Mouse (Mus musculus) intestine, embryonic 15.5 days (tissue): ENCODE data around the gene Arap2. TPM values are rescaled to one million over a fixed set of nuclear protein-coding genes. Genes with fewer than 3 reads are reported as not detected.

Experiments used
- ATAC-seq: fragments of 200-750 bp; cut with Nextera tagmentation; 2 replicates; pipeline ENCODE4 v1.8.0; 2017; ENCODE audit warnings: moderate TSS enrichment, moderate library complexity
- H3K27ac ChIP-seq: fragments of 300-500 bp; sonication (generic); 2 replicates; pipeline ENCODE4 v1.5.1; 2015; ENCODE audit warnings: mild to moderate bottlenecking, inconsistent platforms
- H3K27me3 ChIP-seq: fragments of 300-500 bp; sonication (generic); replicated peaks from 2 replicates; pipeline ENCODE4 v1.6.1; 2015; ENCODE audit warnings: inconsistent platforms
- H3K36me3 ChIP-seq: fragments of 300-500 bp; sonication (generic); 2 replicates; pipeline ENCODE4 v1.6.1; 2015; ENCODE audit warnings: inconsistent platforms
- H3K4me1 ChIP-seq: fragments of 300-500 bp; sonication (generic); replicated peaks from 2 replicates; pipeline ENCODE4 v1.6.1; 2015; ENCODE audit warnings: inconsistent platforms
- H3K4me2 ChIP-seq: fragments of 300-500 bp; sonication (generic); replicated peaks from 2 replicates; pipeline ENCODE4 v1.6.1; 2015; ENCODE audit warnings: mild to moderate bottlenecking, inconsistent platforms
- H3K4me3 ChIP-seq: fragments of 300-500 bp; sonication (generic); replicated peaks from 2 replicates; pipeline ENCODE4 v1.5.1; 2015; ENCODE audit warnings: inconsistent platforms
- H3K9ac ChIP-seq: fragments of 300-500 bp; sonication (generic); 2 replicates; pipeline ENCODE4 v1.6.1; 2015; ENCODE audit warnings: inconsistent platforms
- H3K9me3 ChIP-seq: fragments of 300-500 bp; sonication (generic); 2 replicates; pipeline ENCODE4 v1.6.1; 2016; ENCODE audit warnings: inconsistent platforms
- WGBS: fragments of 180-500 bp; shearing (Covaris S2); methylation state at CpG from one replicate; pipeline ENCODE4 v1.1.7; 2015; 5-methylcytosine and 5-hydroxymethylcytosine counted together
- polyA plus RNA-seq: library from polyadenylated mRNA; unstranded; fragments of >200 nt; fragmentation: Nextera tagmentation; extraction: Ambion mirVana; gene quantifications from 2 replicates; pipeline ENCODE4 v1.2.1, GENCODE M21; 2015

The Arap2 gene
- 5.7 and 5.9 TPM in 2 replicates for polyA plus RNA-seq

DNA sequence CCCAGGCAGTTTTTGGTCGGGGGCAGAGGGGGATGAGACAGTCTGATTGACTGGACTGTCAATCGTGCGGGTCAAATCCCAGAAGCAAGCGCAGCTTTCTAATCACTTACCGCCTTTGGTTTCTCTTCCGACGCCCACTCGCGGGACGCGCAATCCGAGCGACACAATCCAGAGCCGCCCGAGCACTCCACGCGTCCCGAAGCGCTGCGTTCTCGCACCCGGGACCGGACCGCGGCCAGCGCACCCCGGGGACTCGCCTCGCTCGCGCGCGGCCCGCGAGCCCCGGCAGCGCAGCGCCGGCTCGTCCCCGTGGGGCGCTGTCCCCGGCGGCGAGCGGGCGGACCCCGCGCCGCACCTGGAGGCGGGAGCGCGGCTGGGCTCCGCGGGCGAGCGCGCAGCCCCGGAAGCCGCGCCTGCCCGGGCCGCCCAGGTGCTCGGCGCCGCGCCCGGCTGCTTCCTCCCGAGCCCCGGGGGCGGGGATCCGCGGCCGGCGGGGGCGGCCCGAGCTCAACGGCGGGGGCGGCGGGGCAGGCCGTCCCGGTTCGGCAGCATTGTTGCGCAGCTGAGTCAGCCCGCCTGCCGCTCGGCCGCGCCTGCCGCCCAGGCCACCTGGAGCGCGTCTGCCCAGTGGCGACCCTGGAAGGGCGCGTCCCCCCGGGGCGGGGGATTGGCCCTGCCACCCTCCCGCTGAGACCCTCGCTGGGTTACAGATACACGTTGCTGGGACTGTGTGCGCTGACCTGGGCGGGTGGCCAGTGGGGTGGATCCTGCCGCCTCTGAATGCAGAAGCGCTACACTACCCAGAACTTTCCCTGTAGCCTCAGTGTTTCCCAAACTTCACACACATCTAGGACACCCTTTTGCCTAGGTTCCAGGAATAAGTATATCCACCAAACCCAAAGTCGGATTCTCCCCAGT is at the start of gene Arap2:
Gene Arap2 (minus strand): TSS at position 376 of the 918 bp plus-strand sequence.
- peak within 1 kb of the TSS; percentile 61 for H3K4me3 ChIP-seq
- 0 out of 2 replicates have a peak, but pooled peaks cover 4% of the 10 kb centered on the region for H3K4me1 ChIP-seq
- no peak within 1 kb of the TSS for H3K27ac ChIP-seq
- ATAC-seq, result peak; percentile 94
- H3K4me2 ChIP-seq, result peak within 1 kb of the TSS; percentile 86
- no peaks in the 10 kb centered on the region for H3K9me3 ChIP-seq
- H3K36me3 ChIP-seq, result no peaks in the 10 kb centered on the region
- H3K27me3 ChIP-seq, result no peaks in the 10 kb centered on the region
- H3K9ac ChIP-seq, result peak within 1 kb of the TSS; percentile 57
- WGBS, result under 1% methylated on average over 94 of the region's 106 CpGs

GRCm38 (mm10) chr5:62815741-62816140 is 49.8 kb upstream of the Arap2 start:
- H3K9me3 ChIP-seq, result no peaks in the 10 kb centered on the region
- WGBS, result 76% methylated on average over 1 of the region's 1 CpGs
- no peak overlapping the region for H3K4me3 ChIP-seq
- no peak overlapping the region for H3K4me2 ChIP-seq
- H3K36me3 ChIP-seq, result no peaks in the 10 kb centered on the region
- H3K9ac ChIP-seq, result no peak overlapping the region
- H3K27me3 ChIP-seq, result no peaks in the 10 kb centered on the region
- no peaks in the 10 kb centered on the region for H3K4me1 ChIP-seq
- no peak overlapping the region for H3K27ac ChIP-seq
- ATAC-seq, result no peak

DNA sequence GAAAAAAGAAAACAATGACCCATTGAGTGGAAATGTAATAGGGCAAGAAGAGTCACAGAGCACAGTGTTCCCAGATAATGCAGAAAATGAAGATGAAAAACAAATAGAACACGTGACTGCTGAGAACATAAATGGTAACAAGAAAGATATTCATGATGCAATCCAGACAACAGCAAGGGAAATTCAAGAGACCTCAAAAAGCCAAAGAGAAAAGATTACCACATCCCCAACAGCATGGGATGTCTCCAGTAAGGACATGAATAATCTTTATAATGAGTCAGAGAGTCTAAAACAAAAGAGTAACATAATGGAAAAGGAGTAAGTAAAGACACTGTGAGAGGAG is 48.1 kb upstream of the Arap2 start:
- Histone ChIP-seq H3K9ac (no peak overlapping the region), H3K4me2 (no peak overlapping the region), H3K4me1 (no peaks in the 10 kb centered on the region), H3K4me3 (no peak overlapping the region), H3K9me3 (no peaks in the 10 kb centered on the region), H3K36me3 (no peaks in the 10 kb centered on the region), H3K27me3 (no peaks in the 10 kb centered on the region), H3K27ac (no peak overlapping the region)
- ATAC-seq, result no peak
- WGBS, result 61% methylated on average over 1 of the region's 1 CpGs

GRCm38 (mm10) chr5:62813402-62814071 is 47.6 kb upstream of the Arap2 start, which contains the start of gene Dthd1:
TSS of gene Dthd1 (plus strand) at chr5:62813823.
- Histone ChIP-seq H3K4me3 (no peak within 1 kb of the TSS), H3K9ac (no peak within 1 kb of the TSS), H3K36me3 (no peaks in the 10 kb centered on the region), H3K27ac (no peak within 1 kb of the TSS), H3K9me3 (no peaks in the 10 kb centered on the region), H3K27me3 (no peaks in the 10 kb centered on the region), H3K4me2 (no peak within 1 kb of the TSS), H3K4me1 (no peaks in the 10 kb centered on the region)
- no peak for ATAC-seq
- WGBS, result 83% methylated on average over 6 of the region's 6 CpGs

GRCm38 (mm10) chr5:62792776-62793175 is 26.8 kb upstream of the Arap2 start:
- Histone ChIP-seq H3K27ac (no peak overlapping the region), H3K27me3 (no peaks in the 10 kb centered on the region), H3K4me1 (no peaks in the 10 kb centered on the region), H3K4me2 (no peak overlapping the region), H3K9me3 (no peaks in the 10 kb centered on the region), H3K36me3 (no peaks in the 10 kb centered on the region), H3K4me3 (no peak overlapping the region), H3K9ac (no peak overlapping the region)
- WGBS, result 92% methylated on average over 1 of the region's 1 CpGs
- no peak for ATAC-seq

DNA sequence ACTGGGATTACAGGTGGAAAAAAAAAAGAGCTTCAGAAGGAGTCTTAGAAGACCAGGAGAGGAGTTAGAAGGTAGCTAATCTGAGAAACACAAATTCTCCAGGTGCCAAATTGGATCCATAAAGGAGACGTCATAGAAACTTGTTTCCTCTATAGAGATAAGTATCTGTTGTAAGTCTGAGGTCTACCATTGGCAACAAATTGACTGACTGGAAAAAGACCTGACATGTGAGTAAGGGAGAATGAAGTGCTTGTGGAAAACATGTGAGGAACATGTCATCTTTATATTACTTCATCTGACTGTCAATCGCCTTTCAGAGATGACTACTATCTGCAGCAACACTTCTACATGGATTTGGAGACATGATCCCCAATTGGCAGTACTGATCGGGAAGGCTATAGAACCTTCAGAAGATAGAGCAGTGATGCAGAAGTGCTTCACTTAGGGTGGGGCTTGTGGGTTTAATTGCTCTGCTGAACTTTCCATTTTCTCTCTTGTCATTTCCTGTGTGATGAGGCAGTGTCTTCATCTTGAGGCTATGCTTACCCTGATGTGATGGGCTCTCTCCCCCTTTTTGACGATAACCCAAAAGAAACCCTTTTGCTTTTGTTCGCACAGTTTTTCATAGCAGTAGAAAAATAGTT is 25.1 kb upstream of the Arap2 start:
- Histone ChIP-seq H3K9ac (no peak overlapping the region), H3K36me3 (no peaks in the 10 kb centered on the region), H3K4me1 (no peaks in the 10 kb centered on the region), H3K4me2 (no peak overlapping the region), H3K27me3 (no peaks in the 10 kb centered on the region), H3K4me3 (no peak overlapping the region), H3K9me3 (no peaks in the 10 kb centered on the region), H3K27ac (no peak overlapping the region)
- ATAC-seq, result no peak
- 92% methylated on average over 5 of the region's 5 CpGs for whole genome bisulfite sequencing

DNA sequence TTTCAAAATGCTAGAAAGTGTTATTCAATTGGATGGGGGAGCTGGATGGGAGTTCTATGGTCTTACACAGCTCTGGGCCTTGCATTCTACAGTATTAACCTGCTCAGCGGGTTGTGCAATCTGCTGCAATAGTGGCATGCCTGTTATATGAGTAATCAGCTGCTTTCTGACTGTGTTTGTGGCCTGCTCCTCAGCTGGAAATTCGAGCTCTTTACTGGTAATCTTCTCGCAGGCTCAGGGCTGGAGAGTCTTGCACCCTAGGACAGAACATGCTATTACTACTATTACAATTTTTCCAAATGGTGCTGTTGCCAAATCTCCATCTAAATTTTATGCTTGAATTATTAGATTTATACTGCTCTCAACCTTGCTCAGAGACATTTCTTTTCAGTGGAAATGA is 20.9 kb upstream of the Arap2 start:
- WGBS, result 86% methylated on average over 3 of the region's 3 CpGs
- Histone ChIP-seq H3K4me3 (no peak overlapping the region), H3K9me3 (no peaks in the 10 kb centered on the region), H3K4me2 (no peak overlapping the region), H3K9ac (no peak overlapping the region), H3K36me3 (no peaks in the 10 kb centered on the region), H3K27ac (no peak overlapping the region), H3K27me3 (no peaks in the 10 kb centered on the region), H3K4me1 (no peaks in the 10 kb centered on the region)
- ATAC-seq, result no peak

GRCm38 (mm10) chr5:62778682-62779081 is 12.7 kb upstream of the Arap2 start:
- 82% methylated on average over 5 of the region's 5 CpGs for WGBS
- no peaks in the 10 kb centered on the region for H3K9me3 ChIP-seq

GRCm38 (mm10) chr5:62777804-62778203 is 11.8 kb upstream of the Arap2 start:
- Histone ChIP-seq H3K9me3 (no peaks in the 10 kb centered on the region), H3K27ac (no peak overlapping the region), H3K27me3 (no peaks in the 10 kb centered on the region), H3K36me3 (no peaks in the 10 kb centered on the region), H3K4me1 (no peaks in the 10 kb centered on the region), H3K4me3 (no peak overlapping the region), H3K9ac (no peak overlapping the region), H3K4me2 (no peak overlapping the region)
- ATAC-seq, result no peak
- 79% methylated on average over 8 of the region's 8 CpGs for WGBS

More at GRCm38 (mm10) chr5:62778682-62779081, 12.7 kb upstream of the Arap2 start:
- no peak overlapping the region for H3K9ac ChIP-seq
- no peak for ATAC-seq
- H3K4me3 ChIP-seq, result no peak overlapping the region
- no peak overlapping the region for H3K4me2 ChIP-seq
- H3K4me1 ChIP-seq, result no peaks in the 10 kb centered on the region
- no peaks in the 10 kb centered on the region for H3K27me3 ChIP-seq
- H3K27ac ChIP-seq, result no peak overlapping the region
- no peaks in the 10 kb centered on the region for H3K36me3 ChIP-seq

- H3K36me3 ChIP-seq, result no peaks in the 10 kb centered on the region
- no peaks in the 10 kb centered on the region for H3K9me3 ChIP-seq
- ATAC-seq, result 0 out of 2 replicates have a peak, but pooled peaks have one; percentile 58
- no peaks in the 10 kb centered on the region for H3K27me3 ChIP-seq
- no peak overlapping the region for H3K9ac ChIP-seq
- H3K4me2 ChIP-seq, result no peak overlapping the region
- WGBS, result 71% methylated on average over 11 of the region's 11 CpGs
- no peaks in the 10 kb centered on the region for H3K4me1 ChIP-seq
- no peak overlapping the region for H3K4me3 ChIP-seq
- no peak overlapping the region for H3K27ac ChIP-seq
Measured at GRCm38 (mm10) chr5:62771775-62772599, 6.0 kb upstream of the Arap2 start.

DNA sequence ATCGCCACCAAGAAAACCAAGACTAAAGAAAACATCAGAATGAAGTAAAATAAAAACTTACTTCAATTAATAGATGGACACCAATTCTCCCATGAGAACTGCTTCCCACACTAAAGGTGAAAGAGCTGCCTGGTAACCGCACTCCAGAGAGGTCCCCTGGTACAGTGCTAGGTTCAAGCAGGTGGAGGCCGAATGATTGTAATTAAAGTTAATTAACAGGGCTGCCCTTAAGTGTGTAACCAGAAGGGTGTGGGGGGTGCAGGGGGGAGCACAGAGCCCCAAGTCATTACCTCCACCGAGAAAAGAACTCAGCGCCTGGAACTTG is 538 bp downstream of the Arap2 start:
- H3K4me1 ChIP-seq, result 0 out of 2 replicates have a peak, but pooled peaks cover 4% of the 10 kb centered on the region
- H3K27ac ChIP-seq, result no peak overlapping the region
- 13% methylated on average over 5 of the region's 5 CpGs for WGBS
- peak overlapping the region; percentile 61 for H3K4me3 ChIP-seq
- peak; percentile 54 for ATAC-seq
- H3K9me3 ChIP-seq, result no peaks in the 10 kb centered on the region
- no peaks in the 10 kb centered on the region for H3K27me3 ChIP-seq
- peak overlapping the region; percentile 57 for H3K9ac ChIP-seq
- H3K4me2 ChIP-seq, result peak overlapping the region; percentile 86
- H3K36me3 ChIP-seq, result no peaks in the 10 kb centered on the region
